Mouse (Mus musculus): ENCODE results near the gene Rad21l.

GRCm38 (mm10) chr2:151676234-151676633, 7.9 kb upstream of the Rad21l start:
- TF ChIP-seq CTCF (IDR thresholded peaks at IDR 0.05; ENCODE audit: borderline replicate concordance, insufficient read depth, low read depth, low read length) = peak; percentile 27; the same call in 1 of the 2 replicates
- no peak for TF ChIP-seq POLR2A (IDR thresholded peaks at IDR 0.05; ENCODE audit: borderline replicate concordance, insufficient read depth, low read length)
